Mouse (Mus musculus) thymus, postnatal 4 days (tissue): Measurements from ENCODE around the gene Arl6.
A peak's percentile ranks its signal among the peaks of the same experiment; 100 is the strongest.

ENCODE experiments used
- DNase-seq: peaks from one replicate; pipeline ENCODE4 v3.0.0; 2021

Gene Arl6

GRCm38 (mm10) chr16:59639102-59639691, at the start of gene Arl6:
Gene Arl6, minus strand, starts transcription at chr16:59639391.
- peak; percentile 96 for DNase-seq

- DNase-seq = no peak
Observed at GRCm38 (mm10) chr16:59685135-59685534, 45.9 kb upstream of the Arl6 start.

GRCm38 (mm10) chr16:59683434-59683833, 44.2 kb upstream of the Arl6 start:
- DNase-seq = peak; percentile 68

DNA sequence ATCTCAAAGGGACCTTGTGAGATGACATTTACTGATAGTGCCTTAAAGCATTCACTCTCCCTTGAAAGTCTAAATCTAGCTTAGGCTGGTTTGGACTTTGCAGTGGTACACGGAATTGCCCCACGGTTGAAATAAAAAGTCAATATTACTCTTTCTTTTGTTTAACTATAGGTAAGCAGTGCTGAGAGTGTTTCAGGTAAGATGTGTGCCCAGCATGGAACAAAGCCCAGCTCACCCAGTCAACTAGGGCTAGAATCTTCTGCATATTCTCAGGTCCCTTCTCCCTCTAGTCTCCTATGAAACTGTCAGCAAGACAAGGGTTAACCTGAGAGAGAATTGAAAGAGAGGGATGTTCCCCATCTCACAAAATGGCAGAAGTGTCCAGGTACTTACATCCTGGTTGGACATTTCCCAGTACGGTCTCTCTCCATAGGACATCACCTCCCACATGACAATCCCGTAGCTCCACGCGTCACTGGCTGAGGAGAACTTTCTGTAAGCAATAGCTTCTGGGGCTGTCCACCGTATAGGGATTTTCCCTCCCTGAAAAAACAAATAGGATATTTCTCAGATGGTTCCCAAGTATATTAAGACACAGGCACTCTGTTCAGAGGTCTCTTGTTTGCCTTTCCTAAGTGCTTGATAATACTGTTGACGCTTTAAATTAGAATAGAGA, 43.2 kb upstream of the Arl6 start:
- DNase-seq = no peak

DNA sequence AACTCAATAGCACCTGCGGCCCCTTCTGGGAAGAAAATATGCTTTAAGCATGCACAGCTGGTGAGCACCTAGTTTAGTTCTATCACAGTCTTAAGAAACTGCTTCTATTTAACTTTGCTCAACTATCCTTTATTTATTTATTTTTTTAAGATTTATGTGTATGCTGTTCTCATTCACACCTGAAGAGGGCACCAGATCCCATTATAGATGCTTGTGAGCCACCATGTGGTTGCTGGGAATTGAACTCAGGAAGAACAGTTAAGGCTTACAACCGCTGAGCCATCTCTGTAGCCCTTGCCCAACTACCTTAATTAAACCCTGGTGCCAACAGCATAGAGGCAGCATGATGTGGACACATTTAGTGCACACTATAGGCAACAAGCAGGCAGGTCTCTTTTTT, 27.7 kb upstream of the Arl6 start:
- no peak for DNase-seq

GRCm38 (mm10) chr16:59643766-59644165, 4.6 kb upstream of the Arl6 start:
- no peak for DNase-seq

- no peak for DNase-seq
Observed at GRCm38 (mm10) chr16:59639985-59640384, 794 bp upstream of the Arl6 start.

- DNase-seq = no peak
Observed at GRCm38 (mm10) chr16:59634598-59634997, 4.6 kb downstream of the Arl6 start.

- no peak for DNase-seq
Observed at GRCm38 (mm10) chr16:59621554-59621953, 17.6 kb downstream of the Arl6 start.

GRCm38 (mm10) chr16:59617167-59617566, 22.0 kb downstream of the Arl6 start:
- peak; percentile 14 for DNase-seq

DNA sequence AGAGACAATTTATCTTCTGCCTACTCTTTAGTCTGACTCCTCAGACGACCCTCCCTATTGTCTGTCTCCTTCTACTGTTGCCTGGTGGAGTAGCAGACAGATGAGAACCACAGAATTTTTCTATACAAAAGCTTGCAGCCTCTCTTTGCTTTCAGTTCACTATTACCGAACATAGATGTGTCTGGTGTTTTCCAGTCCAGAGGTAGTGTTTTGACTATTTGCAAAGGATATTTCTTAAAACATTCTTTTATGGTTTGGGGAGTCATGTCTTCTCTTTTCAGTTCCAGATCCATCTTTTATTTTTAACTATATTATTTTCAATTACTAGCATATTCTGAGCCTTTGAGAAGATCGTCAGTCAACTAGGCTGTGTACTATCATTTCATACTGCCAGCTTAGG, 23.5 kb downstream of the Arl6 start:
- no peak for DNase-seq

- no peak for DNase-seq
Observed at GRCm38 (mm10) chr16:59610750-59611149, 28.4 kb downstream of the Arl6 start.

DNA sequence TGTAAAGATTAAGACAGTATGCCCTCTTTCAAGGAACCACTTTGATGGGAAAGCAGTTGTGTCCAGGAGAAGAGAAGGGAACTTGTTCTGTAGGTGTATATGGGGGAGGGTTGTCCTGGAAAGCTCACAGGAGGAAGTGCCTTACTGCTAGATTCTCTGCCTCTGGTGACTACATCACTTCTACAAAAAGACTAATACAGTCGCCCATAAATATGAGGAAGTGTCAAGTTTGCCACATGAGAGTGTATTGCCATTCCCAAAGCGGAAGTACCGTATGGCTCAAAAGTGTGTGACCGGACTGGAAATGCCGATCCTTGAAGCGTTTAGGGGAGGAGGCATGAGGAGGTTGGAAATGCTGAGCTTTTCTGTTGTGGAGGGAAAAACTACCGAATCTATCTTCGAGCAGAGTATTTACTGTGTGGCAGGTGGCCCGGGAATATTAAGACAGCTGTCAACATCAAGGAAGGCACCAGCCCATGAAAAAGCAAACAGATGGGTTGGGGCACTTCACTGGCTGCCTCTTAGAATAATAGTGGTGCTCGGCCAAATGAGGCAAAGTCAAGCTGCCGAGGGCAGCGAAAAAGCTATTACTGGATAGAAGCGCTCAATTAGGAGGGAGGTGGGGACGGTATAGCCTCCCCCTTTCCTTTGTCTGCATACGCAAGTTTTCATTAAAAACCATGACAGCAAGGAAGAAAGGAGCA, 35.0 kb downstream of the Arl6 start:
- no peak for DNase-seq

DNA sequence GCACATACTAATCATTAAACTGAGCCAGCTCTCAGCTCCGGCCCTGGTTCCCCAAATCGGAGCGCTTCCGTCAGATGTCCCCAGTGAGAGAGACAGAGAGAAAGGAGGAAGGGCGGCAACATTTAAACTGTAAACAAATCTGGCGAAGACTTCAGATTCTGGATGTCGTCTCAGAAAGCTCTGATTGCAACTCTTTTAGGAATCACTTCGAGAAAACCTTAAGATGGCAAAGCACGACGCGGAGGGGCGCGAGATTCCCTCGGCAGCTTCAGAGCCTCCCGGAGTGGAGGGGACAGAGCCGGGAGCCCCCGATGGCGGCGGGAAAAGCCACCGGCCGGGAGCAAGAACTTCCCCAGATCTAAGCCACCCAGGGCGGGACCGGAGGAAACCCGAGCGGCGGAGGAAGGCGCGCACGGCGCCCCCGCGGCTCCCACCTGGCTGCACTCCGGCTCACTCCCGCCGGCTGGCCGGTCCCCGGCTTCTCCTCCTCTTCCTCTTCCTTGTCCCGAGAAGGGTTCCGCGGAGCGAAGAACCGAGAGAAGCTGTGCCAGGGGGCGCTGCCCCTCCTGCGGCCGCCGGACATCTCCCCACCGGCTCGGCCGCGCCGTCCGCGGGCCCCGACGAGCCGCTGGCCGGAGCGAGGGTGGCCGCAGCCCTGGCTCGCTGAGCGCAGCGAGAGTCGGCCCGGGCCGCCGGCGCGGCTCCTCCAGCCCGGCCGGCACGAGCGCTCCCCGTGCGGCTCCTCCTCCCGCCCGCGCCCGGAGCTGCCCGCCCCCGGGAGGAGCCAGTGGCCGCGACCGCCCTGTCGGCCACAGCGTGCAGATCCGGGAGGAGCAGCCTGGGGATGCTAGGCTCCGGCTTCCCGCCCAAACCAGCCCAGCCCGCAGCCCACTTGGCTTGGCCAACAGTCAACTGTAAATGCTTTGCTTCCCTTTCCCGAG, 38.6 kb downstream of the Arl6 start, which contains the start of gene Crybg3:
Gene Crybg3 (minus strand): TSS at position 669 of the 941 bp plus-strand sequence.
- peak; percentile 42 for DNase-seq

GRCm38 (mm10) chr16:59599411-59600265, 39.6 kb downstream of the Arl6 start:
- no peak for DNase-seq

DNA sequence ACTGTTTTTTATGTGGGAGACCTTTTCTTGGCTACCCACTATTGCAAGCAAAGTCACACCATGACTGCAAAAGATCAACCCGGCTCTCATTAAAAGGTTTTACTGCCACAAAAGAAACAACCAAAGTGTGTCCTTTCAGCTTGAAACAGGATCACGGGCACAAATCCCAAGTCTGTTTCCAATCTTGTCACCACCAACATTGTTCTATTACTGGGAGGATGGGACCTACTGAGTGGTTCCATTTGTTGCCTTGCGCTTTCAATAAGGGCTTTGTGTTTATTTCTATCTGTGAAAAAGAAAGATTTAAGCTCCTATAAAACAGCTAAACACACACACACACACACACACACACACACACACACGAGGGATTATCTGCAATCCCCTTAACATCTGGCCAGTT, 40.2 kb downstream of the Arl6 start:
- no peak for DNase-seq

DNA sequence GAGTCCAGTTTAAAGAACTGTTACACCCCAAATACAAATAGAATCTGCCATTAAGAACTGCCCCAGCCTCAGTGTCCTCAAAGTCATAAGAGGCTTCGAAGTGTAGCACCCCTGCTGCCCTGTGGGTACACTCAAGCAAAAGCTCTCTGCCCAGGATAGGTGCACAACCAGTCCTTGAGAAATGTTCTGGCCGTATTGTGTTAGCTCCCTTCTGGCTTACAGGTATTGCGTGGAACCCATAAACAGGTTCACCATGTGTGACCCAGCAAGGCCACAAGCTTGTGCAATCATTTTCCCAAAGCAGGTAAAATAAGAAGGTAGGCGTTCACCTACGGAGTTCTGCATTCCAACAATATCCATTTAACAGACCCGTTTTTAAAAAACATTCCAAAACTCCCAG, 41.9 kb downstream of the Arl6 start:
- no peak for DNase-seq

GRCm38 (mm10) chr16:59594714-59595113, 44.5 kb downstream of the Arl6 start:
- DNase-seq = no peak

- DNase-seq = no peak
Observed at GRCm38 (mm10) chr16:59590790-59591189, 48.4 kb downstream of the Arl6 start.

DNA sequence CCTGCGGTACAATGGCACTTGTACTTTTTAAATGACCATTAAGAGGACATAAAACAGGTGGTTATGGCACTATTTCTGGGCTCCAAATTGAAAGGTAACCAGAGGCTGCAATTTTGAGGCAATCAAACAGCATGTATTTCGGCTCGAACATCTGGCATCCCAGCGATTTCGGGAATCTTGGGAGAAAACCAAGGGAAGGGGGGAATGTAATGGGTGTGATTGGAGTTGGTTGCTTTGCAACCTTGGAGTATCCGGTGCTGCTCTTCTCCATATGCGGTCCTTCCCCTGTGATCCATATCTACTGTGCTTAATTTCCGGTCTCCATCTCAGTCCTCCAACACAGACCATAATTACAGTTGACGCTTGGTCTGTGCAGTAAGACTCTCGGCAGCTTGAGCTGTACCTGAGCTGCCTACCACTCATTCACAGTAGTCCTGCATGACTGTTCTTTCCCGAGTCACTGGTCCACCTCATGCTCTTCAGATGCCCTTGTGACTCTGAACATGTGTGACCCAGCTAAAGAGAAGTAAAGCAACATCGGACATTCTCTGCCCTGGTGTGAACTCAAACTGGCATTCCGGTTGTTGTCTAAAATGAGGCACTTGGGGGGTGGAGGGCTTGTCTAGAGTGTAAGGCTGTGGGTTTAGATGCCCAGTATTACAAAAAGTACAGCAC, 50.7 kb downstream of the Arl6 start:
- DNase-seq = no peak

GRCm38 (mm10) chr16:59587816-59588215, 51.4 kb downstream of the Arl6 start:
- no peak for DNase-seq
